Mouse (Mus musculus) mouse trophoblast stem cell (cell line): ENCODE results near the gene Adgrl3.

ENCODE experiments used
- in situ Hi-C, 2 experiments: fragments of 300-500 bp; cut with MseI, MboI; formaldehyde crosslinking; loops; 2 replicates in 1 of 2; 3 replicates in 1 of 2; pipeline ENCODE4 v1.15.1; 2025

The Adgrl3 gene

GRCm38 (mm10) chr5:81558965-81559364, 539.0 kb downstream of the Adgrl3 start:
- in situ Hi-C loops, result no loop called here

DNA sequence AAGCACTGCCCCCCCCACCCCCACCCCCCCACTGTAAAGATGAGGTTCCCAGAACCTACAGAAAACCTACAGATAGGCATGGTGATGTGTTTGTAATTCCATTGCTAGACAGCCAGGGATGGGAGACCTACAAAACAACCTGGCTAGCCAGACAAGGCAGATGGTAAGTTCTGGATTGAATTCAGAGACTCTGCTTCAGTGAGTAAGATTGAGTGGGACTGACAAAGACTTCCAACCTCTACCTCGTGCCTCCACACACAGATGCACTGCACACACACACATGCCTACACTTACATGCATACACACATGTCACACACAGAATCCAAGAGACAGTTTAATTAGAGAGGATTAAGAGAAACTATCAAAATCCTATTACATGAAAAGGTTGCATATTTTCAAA, 544.4 kb downstream of the Adgrl3 start:
- in situ Hi-C loops, result no loop called here

GRCm38 (mm10) chr5:81566577-81566976, 546.6 kb downstream of the Adgrl3 start:
- in situ Hi-C loops, result no loop called here

- in situ Hi-C loops, result no loop called here
Measured at GRCm38 (mm10) chr5:81568743-81569142, 548.8 kb downstream of the Adgrl3 start.

GRCm38 (mm10) chr5:81582886-81583285, 562.9 kb downstream of the Adgrl3 start:
- in situ Hi-C loops, result no loop called here

GRCm38 (mm10) chr5:81583425-81583824, 563.5 kb downstream of the Adgrl3 start:
- in situ Hi-C loops, result no loop called here

- in situ Hi-C loops, result no loop called here
Measured at GRCm38 (mm10) chr5:81584945-81585344, 565.0 kb downstream of the Adgrl3 start.

DNA sequence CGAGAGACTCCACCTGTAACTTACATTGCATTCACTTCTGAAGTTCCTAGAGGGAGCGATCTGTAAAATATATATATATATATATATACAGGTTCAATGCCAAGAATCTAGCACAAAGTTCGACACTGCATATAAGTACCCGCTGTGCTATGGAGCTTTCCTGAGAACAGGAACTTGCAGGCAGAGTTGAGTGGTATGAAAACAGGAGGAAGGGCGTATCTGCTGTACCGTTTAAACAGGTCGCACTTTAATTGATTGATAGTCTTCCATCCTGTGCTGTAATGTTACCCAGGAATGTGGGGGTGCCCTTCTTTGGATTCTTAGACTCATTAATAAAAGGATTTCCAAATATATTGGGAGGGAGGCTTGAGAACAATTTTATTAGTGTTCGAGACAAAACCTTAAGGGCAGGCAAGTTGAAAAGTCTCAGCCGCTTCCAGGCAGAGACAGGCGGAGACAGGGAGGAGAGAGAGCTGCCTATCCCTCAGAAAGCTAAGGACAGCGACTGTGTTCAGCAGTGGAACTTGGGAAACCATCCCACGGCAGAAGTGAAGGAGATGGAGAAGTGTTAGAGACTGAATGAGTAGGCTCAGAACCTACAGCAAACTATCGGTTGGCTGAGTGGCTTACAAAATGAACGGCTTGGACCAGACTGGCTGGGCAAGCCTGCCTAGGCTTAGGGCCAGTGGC, 570.2 kb downstream of the Adgrl3 start:
- in situ Hi-C loops, result no loop called here

DNA sequence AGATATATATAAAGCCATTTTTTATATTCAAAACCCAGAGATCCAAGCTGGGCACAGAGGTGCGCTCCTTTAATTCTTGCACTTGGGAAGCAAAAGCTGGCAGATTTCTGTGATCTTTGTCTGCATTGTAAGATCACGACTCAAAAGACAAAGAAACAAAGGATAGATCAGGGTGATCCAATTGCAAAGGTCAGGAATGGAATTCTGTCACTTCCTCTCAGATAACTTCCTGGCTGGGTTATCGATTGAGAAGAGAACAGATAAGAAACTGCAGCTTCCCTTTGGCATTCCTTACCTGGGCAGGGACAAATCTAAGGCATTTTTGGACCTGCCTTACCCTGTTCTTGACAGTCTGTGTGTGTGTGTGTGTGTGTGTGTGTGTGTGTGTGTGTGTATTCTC, 571.5 kb downstream of the Adgrl3 start:
- in situ Hi-C loops, result no loop called here

DNA sequence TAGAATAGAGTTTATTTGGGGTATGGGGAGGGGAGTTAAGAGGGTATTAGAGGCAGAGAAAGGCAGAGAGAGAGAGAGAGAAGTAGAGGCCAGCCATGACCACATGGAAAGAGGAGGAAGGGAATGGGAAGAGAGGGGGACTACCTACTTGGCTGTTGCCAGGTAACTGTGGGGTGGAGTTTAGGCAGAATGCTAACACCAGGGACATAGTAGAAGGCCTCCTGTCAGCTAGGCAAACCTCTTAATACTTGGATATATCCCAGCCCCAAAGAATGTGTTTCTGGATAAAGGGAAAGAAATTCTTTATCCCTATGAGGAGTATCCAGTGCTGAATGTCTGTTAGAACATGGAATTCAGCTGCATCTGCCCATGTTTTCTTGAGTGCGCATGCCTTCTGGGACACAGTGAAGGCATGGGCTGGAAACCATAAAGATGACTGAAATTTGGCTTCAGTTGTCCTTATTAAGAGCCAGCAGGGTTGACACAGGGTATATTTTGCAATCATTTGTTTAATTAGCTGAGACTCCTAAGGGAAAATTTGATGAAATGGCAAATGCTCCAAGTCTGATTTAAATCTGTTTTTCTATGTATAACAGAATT, 573.6 kb downstream of the Adgrl3 start:
- in situ Hi-C loops, result no loop called here

DNA sequence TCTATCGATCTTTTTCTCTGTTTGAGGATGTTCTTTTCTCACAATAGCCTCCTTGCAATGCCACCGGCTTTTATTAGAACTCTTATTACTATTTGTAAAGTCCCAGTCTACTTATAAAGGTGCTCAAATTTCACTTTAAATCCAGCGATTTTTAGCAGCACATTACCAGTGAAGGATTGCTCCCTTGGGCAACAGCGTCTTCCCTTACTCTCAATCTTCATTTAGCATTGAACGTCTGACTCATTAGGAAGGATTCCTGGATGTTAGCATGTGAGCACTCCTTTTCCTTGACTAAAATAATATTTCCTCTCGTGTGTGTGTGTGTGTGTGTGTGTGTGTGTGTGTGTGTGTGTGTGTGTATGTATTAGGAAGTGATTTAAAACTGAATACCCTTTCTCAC, 578.1 kb downstream of the Adgrl3 start:
- in situ Hi-C loops, result no loop called here

GRCm38 (mm10) chr5:81602889-81603288, 583.0 kb downstream of the Adgrl3 start:
- in situ Hi-C loops, result no loop called here

- in situ Hi-C loops, result no loop called here
Measured at GRCm38 (mm10) chr5:81605646-81606045, 585.7 kb downstream of the Adgrl3 start.

DNA sequence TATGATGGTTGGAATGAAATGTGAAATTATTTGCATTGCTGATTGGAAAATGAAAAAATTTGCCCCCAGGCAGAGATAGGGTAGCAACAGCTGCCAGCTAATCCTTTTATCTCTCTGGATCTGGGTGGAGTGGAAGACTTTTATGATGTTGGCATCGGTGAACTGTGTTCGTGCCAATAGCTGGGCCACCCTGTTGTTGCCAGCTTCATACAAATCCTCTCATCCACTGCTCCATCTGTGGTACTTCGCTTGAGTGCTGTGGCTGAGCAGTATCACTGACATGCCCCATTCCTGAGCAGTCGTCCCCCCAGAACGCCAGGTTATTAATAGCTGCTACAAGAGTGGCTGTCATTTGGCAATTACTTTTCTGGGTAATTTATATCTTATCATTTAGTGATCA, 590.3 kb downstream of the Adgrl3 start:
- in situ Hi-C loops, result no loop called here

DNA sequence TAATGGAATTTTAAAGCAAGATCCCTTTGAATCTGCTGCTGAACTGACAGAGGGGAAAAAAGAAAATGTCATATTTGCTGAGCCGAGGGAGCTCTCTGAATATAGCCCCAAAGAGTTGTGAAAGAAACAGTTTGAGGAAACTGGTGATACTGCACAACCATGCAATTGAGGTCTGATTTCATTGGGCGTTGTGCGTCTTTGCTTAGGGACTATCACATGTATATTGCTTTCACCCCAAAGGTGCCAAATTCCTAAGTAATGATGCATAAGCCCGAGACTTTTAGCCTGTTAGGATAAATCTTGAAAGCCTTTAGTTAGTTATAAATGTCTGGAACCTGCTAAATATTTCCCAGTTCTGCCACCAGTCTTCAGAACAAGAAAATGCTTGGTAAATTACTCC, 594.7 kb downstream of the Adgrl3 start:
- in situ Hi-C loops, result no loop called here

DNA sequence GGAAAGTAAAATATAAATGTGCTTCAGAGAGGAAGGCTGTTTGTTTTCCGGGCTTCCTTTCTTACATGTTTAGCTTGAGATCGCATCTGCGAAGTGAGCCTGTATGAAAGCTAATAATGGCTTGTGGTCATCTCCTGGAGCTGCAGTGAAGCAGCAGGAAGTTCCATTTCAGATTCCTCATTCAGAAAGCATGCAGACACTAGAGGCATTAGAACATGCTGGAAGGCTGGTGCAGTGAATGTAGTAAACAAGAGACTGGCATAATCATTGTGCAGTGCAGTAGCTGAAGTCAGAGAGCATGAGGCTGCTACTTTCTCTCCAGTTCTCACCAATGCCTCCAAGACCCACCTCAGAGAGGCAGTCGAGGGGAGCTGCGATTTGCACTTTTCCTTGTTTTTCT, 601.2 kb downstream of the Adgrl3 start:
- in situ Hi-C loops, result no loop called here

GRCm38 (mm10) chr5:81621715-81622114, 601.8 kb downstream of the Adgrl3 start:
- in situ Hi-C loops, result no loop called here

GRCm38 (mm10) chr5:81623846-81624245, 603.9 kb downstream of the Adgrl3 start:
- in situ Hi-C loops, result no loop called here

- in situ Hi-C loops, result no loop called here
Measured at GRCm38 (mm10) chr5:81636169-81636568, 616.2 kb downstream of the Adgrl3 start.

DNA sequence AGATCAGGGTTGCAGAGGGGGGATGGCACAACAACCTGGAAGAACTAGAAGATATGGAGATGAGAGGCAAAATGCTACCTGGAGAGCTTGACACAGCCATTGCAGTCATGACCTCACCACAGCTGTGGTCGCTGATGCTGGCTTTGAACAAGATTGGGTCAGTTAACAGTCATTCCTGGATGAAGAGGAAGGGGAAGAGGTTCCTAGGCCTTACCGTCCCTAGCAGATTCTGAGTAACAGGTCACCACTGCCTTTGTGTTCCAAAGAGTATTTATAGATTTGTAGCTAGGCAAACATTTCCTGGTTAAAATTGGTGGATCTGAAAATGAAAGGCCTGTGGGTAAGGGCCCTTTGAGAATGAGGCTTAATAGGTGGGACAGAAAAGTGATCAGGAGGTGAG, 618.5 kb downstream of the Adgrl3 start:
- in situ Hi-C loops, result no loop called here

- in situ Hi-C loops, result no loop called here
Measured at GRCm38 (mm10) chr5:81640118-81640517, 620.2 kb downstream of the Adgrl3 start.

DNA sequence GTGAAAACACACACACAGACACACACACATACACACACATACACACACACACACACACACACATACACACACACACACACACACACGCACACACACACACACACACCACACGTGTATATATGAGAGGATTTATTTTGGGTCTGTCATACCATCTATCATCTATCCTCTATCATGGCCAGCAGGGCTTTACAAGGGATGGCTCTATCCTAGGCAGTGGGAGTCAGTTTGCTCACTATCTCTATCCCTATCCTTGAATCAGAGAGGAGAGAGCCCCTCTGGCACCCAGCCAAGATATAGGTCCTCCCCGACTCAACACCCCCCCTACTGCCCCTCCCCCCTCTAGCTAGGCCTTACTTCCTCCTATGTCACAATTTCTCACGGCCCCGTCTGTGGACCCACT, 625.6 kb downstream of the Adgrl3 start:
- in situ Hi-C loops, result no loop called here

DNA sequence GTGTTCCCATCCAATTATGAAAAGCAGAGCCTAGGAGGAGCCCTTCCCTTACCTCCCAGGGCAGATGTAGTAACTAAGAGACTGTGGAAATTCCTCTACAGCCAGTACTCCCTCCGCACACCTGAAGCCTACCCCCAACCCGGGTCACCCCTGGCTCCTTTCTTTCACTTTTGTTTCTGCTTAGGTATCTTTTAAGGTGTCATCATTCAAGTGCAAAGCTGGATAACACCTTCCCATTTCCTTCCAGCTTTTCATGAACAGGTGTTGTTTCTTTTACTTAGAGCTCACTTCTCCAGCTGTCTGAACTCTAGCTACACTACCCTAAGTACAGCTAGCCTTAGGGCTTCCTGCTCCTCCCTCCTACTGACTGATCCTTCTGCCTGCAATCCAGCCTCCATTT, 634.0 kb downstream of the Adgrl3 start:
- in situ Hi-C loops, result no loop called here
